Comparison of ENCODE assay signal across 30 mouse cellular contexts in the genomic region with DNA sequence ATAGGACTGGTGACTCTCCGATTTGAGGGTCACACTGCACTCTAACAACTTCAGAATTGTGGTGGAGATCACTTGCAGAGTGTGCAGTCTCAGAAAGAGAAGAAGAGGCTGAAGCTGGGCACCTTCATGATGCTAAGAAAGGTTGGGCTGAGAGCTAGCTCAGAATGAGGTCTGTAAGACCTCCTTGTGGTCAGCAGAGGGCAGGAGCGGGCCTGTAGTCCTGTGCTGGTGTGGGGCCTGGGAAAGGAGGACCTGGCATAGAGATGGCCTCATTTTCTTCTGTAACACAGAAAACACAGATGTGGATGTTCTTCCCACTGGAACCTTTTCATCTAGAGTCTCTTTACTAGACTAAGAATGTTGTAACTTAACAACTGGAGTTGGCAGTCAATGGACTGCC. TPM values are rescaled to one million over a fixed set of nuclear protein-coding genes. Genes with fewer than 3 reads are reported as not detected.
DNase-seq lines count a peak whose midpoint lies in the region; ATAC-seq and TF ChIP-seq lines count a peak whose summit lies in the region.
"Not testable (repeated sequence)": the region's sequence is repeated elsewhere in the genome, so short reads cannot be mapped to it uniquely, and the experiment has no call there.
"Had no signal": no experiment of that assay in that cellular context is flagged by ENCODE, and none has a peak within 500 bp of the region (broad histone marks: within the 10 kb centered on the region; RNA-seq: fewer than 3 reads in every experiment).

No protein-coding gene starts in this region.

- H3K27ac ChIP-seq in liver, embryonic 11.5 days (ENCODE audit: low read depth, low read length); liver, embryonic 14.5 days; liver, postnatal 0 days (ENCODE audit: low read depth): not testable (repeated sequence)

- WGBS in liver, embryonic 11.5 days: 47% methylated on average over 1 of the region's 2 CpGs
- 25% methylated on average over 1 of the region's 2 CpGs for WGBS in liver, embryonic 14.5 days (ENCODE audit: insufficient replicate concordance)
- 59% methylated on average over 1 of the region's 2 CpGs for WGBS in liver, postnatal 0 days (ENCODE audit: insufficient replicate concordance)

- not testable (repeated sequence) for H3K27me3 ChIP-seq in liver, embryonic 11.5 days (replicated peaks; ENCODE audit: control insufficient read depth, insufficient read depth, low read length); liver, embryonic 14.5 days (ENCODE audit: control insufficient read depth, insufficient read depth, low read length); liver, postnatal 0 days (ENCODE audit: insufficient read depth, low read length)

- not testable (repeated sequence) for H3K36me3 ChIP-seq in liver, embryonic 11.5 days (ENCODE audit: control insufficient read depth, insufficient read depth, low read length); liver, embryonic 14.5 days (replicated peaks; ENCODE audit: control insufficient read depth, insufficient read depth, low read depth); liver, postnatal 0 days (replicated peaks; ENCODE audit: insufficient read depth, low read length)

- H3K4me2 ChIP-seq in liver, embryonic 11.5 days; liver, embryonic 14.5 days (ENCODE audit: low read depth); liver, postnatal 0 days (ENCODE audit: low read depth, low read length): not testable (repeated sequence)

- ATAC-seq in granulocyte monocyte progenitor cell, adult 5-6 weeks (replicated peaks; ENCODE audit: poor library complexity, severe bottlenecking): peak; percentile 90
- ATAC-seq in liver, embryonic 11.5 days (replicated peaks; ENCODE audit: low FRiP score): peak; percentile 60
- ATAC-seq in liver, embryonic 14.5 days (ENCODE audit: insufficient read depth): peak; percentile 65
- peak; percentile 45; the same call in 1 of the 2 replicates for ATAC-seq in liver, postnatal 0 days
- ATAC-seq in megakaryocyte-erythroid progenitor cell, adult 5-6 weeks (replicated peaks; ENCODE audit: low FRiP score, low TSS enrichment, poor library complexity, severe bottlenecking): peak; percentile 75; the same call in 1 of the 2 replicates
- ATAC-seq in neutrophil, adult 5-6 weeks (ENCODE audit: extremely low read depth, insufficient number of reproducible peaks, low FRiP score, poor library complexity, severe bottlenecking): peak; percentile 69

- H3K4me3 ChIP-seq in liver, embryonic 11.5 days (ENCODE audit: low read depth, low read length); liver, embryonic 14.5 days (ENCODE audit: insufficient read depth in 1 of 2, low read depth in 2 of 2, low read length in 2 of 2); liver, postnatal 0 days (ENCODE audit: low read depth, low read length): not testable (repeated sequence)

- DNase-seq in liver, embryonic 11.5 days (ENCODE audit: low spot score); liver, embryonic 14.5 days (ENCODE audit: low read depth in 3 of 3, low spot score in 3 of 3); liver, postnatal 0 days: not testable (repeated sequence)

- not testable (repeated sequence) for H3K9ac ChIP-seq in liver, embryonic 11.5 days (ENCODE audit: low read depth, low read length); liver, embryonic 14.5 days (replicated peaks); liver, postnatal 0 days (replicated peaks)

- not testable (repeated sequence) for H3K4me1 ChIP-seq in liver, embryonic 11.5 days (replicated peaks; ENCODE audit: control insufficient read depth, insufficient read depth, low read length); liver, embryonic 14.5 days (replicated peaks; ENCODE audit: control insufficient read depth in 2 of 2, insufficient read depth in 2 of 2, low read length in 1 of 2); liver, postnatal 0 days (ENCODE audit: insufficient read depth)

- TF ChIP-seq EP300 in liver, embryonic 14.5 days (IDR thresholded peaks at IDR 0.05; ENCODE audit: low read depth); liver, postnatal 0 days (IDR thresholded peaks at IDR 0.05; ENCODE audit: low read depth): not testable (repeated sequence)

- H3K9me3 ChIP-seq in liver, embryonic 11.5 days (ENCODE audit: control insufficient read depth, low read length); liver, embryonic 14.5 days (ENCODE audit: control insufficient read depth, low read length); liver, postnatal 0 days (ENCODE audit: low read length): not testable (repeated sequence)

- not testable (repeated sequence) for TF ChIP-seq CTCF in liver, embryonic 14.5 days (IDR thresholded peaks at IDR 0.05; ENCODE audit: low read depth); liver, postnatal 0 days (IDR thresholded peaks at IDR 0.05; ENCODE audit: low read depth)

RNA-seq across cellular contexts. Expression of gene Ear1, which starts 2.5 kb away (rescaled TPM):
- not detected in 2 replicates for total RNA-seq in granulocyte monocyte progenitor cell, adult 5-6 weeks (2014; fragmentation: Nextera tagmentation)
- 3.2 and 4.2 TPM in 2 replicates for total RNA-seq in granulocyte monocyte progenitor cell, adult 5-6 weeks (2017)
- polyA plus RNA-seq in liver, embryonic 11.5 days (2014; fragmentation: Nextera tagmentation; extraction: Ambion mirVana): 4.4 and 10.1 TPM in 2 replicates
- 8.8 and 18.7 TPM in 2 replicates for polyA plus RNA-seq in liver, embryonic 14.5 days (2012; rRNA removed)
- polyA plus RNA-seq in liver, embryonic 14.5 days (2014; fragmentation: Nextera tagmentation; extraction: Ambion mirVana): 2.9 and 3.2 TPM in 2 replicates
- polyA plus RNA-seq in liver, postnatal 0 days (2015; fragmentation: Nextera tagmentation; extraction: Ambion mirVana): 2.6 and 5.0 TPM in 2 replicates
- not detected in 2 replicates for total RNA-seq in megakaryocyte-erythroid progenitor cell, adult 5-6 weeks (2014; fragmentation: Nextera tagmentation)
- not detected in 2 replicates for total RNA-seq in megakaryocyte-erythroid progenitor cell, adult 5-6 weeks (2017)
- total RNA-seq in neutrophil, adult 5-6 weeks (2017): 1.6 and 4.5 TPM in 2 replicates
- total RNA-seq: gastrocnemius, adult 18-20 months; gastrocnemius, postnatal 36 days; heart, postnatal 10 days; heart, postnatal 36 days; hindbrain, postnatal 0 days; MEL had no signal
- polyA plus RNA-seq: adrenal gland, adult 2 months; C2C12; CD4-positive, CD25-positive, alpha-beta regulatory T cell, adult 4 months; cerebellum, adult 2 months; cortical plate, adult 2 months; embryonic facial prominence, embryonic 10.5 days; embryonic facial prominence, embryonic 13.5 days; erythroblast, embryonic 14.5 days; forebrain, embryonic 12.5 days; forebrain, embryonic 15.5 days; heart, embryonic 11.5 days; heart, embryonic 14.5 days; hindbrain, embryonic 11.5 days; hindbrain, embryonic 14.5 days; hindbrain, postnatal 0 days had no signal

RNA-seq across cellular contexts. Expression of gene Ear10, which starts 45.6 kb away (rescaled TPM):
- total RNA-seq in granulocyte monocyte progenitor cell, adult 5-6 weeks (2014; fragmentation: Nextera tagmentation): not detected in 2 replicates
- not detected in 2 replicates for total RNA-seq in granulocyte monocyte progenitor cell, adult 5-6 weeks (2017)
- not detected in 2 replicates for polyA plus RNA-seq in liver, embryonic 11.5 days (2014; fragmentation: Nextera tagmentation; extraction: Ambion mirVana)
- polyA plus RNA-seq in liver, embryonic 14.5 days (2012; rRNA removed): not detected in 2 replicates
- not detected in 2 replicates for polyA plus RNA-seq in liver, embryonic 14.5 days (2014; fragmentation: Nextera tagmentation; extraction: Ambion mirVana)
- polyA plus RNA-seq in liver, postnatal 0 days (2015; fragmentation: Nextera tagmentation; extraction: Ambion mirVana): not detected in 2 replicates
- not detected in 2 replicates for total RNA-seq in megakaryocyte-erythroid progenitor cell, adult 5-6 weeks (2014; fragmentation: Nextera tagmentation)
- total RNA-seq in megakaryocyte-erythroid progenitor cell, adult 5-6 weeks (2017): not detected in 2 replicates
- not detected in 2 replicates for total RNA-seq in neutrophil, adult 5-6 weeks (2017)
- total RNA-seq: adrenal gland, adult 2 months; adrenal gland, postnatal 14 days; adrenal gland, postnatal 4 days; gastrocnemius, adult 18-20 months; gastrocnemius, postnatal 10 days; gastrocnemius, postnatal 36 days; heart, adult 8-10 months; heart, postnatal 10 days; heart, postnatal 36 days; hindbrain, postnatal 0 days; MEL had no signal
- polyA plus RNA-seq: adrenal gland, adult 2 months; C2C12; CD4-positive, CD25-positive, alpha-beta regulatory T cell, adult 4 months; cerebellum, adult 2 months; cortical plate, adult 2 months; embryonic facial prominence, embryonic 10.5 days; embryonic facial prominence, embryonic 13.5 days; erythroblast, embryonic 14.5 days; forebrain, embryonic 12.5 days; forebrain, embryonic 15.5 days; heart, embryonic 11.5 days; heart, embryonic 14.5 days; hindbrain, embryonic 11.5 days; hindbrain, embryonic 14.5 days; hindbrain, postnatal 0 days had no signal

RNA-seq across cellular contexts. Expression of gene Gm8113, which starts 47.4 kb away (rescaled TPM):
- total RNA-seq in granulocyte monocyte progenitor cell, adult 5-6 weeks (2014; fragmentation: Nextera tagmentation): 8.1 and 11.5 TPM in 2 replicates
- total RNA-seq in granulocyte monocyte progenitor cell, adult 5-6 weeks (2017): 3.2 and 5.9 TPM in 2 replicates
- 24.1 and 25.5 TPM in 2 replicates for polyA plus RNA-seq in liver, embryonic 11.5 days (2014; fragmentation: Nextera tagmentation; extraction: Ambion mirVana)
- polyA plus RNA-seq in liver, embryonic 14.5 days (2012; rRNA removed): 7.5 and 11.1 TPM in 2 replicates
- polyA plus RNA-seq in liver, embryonic 14.5 days (2014; fragmentation: Nextera tagmentation; extraction: Ambion mirVana): 7.4 and 8.6 TPM in 2 replicates
- polyA plus RNA-seq in liver, postnatal 0 days (2015; fragmentation: Nextera tagmentation; extraction: Ambion mirVana): 2.7 TPM in 2 replicates
- 9.8 and 13.6 TPM in 2 replicates for total RNA-seq in megakaryocyte-erythroid progenitor cell, adult 5-6 weeks (2014; fragmentation: Nextera tagmentation)
- total RNA-seq in megakaryocyte-erythroid progenitor cell, adult 5-6 weeks (2017): 5.1 and 5.2 TPM in 2 replicates
- total RNA-seq in neutrophil, adult 5-6 weeks (2017): not detected in 2 replicates
- polyA plus RNA-seq: erythroblast, embryonic 14.5 days had no signal
